Mouse (Mus musculus) adrenal gland (tissue): ENCODE data around the gene Ormdl3.

Experiments
- intact Hi-C: fragments of 180-260 bp; cut with DNase I; formaldehyde crosslinking; loops from one replicate; pipeline ENCODE4 v1.15.1; 2025

Ormdl3 gene

GRCm38 (mm10) chr11:98555124-98555700, 32.0 kb downstream of the Ormdl3 start:
- intact Hi-C loops, result loop anchor here (2.0 kb wide), 1 partner anchor 42 kb away; no protein-coding TSS in a partner anchor

GRCm38 (mm10) chr11:98553966-98554365, 33.2 kb downstream of the Ormdl3 start:
- intact Hi-C loops, result loop anchor here (2.0 kb wide), 1 partner anchor 43 kb away; no protein-coding TSS in a partner anchor

DNA sequence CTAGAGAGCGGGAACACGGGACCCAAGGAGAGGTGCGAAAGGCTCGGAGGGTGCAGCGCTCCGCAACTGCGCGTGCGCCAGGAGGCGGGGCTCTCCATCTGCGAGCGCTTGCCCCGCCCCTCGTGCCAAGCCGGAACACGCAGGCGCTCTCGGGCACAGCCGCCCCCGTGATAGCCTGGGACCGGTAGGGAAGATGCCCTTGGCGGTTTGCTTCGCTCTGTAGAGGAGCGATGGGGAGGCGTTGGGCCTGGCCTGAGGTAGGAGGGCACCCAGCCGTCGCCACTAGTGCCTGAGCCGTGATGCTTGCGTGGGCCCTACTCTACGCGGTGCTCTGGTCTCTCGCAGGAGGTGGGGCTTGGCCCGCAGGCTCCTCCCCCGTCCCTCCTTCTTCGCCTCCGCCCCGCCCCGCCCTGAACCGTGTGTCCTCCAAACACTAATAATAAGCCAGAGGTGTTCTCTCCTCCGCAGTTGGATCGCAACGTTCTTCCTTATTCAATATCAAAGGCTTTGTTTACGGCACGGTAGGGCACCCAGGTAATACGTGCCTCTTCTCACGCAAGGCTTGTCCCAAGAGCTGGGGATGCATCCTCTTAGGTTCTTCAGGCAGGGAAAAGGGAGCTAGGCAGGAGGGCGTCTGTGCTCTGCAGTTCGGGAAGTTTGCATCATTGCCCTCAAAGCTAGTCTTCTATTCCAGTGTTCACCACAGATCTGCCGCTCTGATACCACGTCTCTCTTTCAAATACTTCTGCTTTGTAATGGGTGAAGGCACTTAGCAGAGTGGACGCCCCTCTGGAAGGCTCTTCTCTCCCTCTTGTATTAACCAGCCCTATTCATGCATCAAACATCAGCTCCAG, 36.0 kb downstream of the Ormdl3 start, which contains the start of gene Zpbp2:
Gene Zpbp2 (plus strand): TSS at position 123 of the 854 bp plus-strand sequence.
- intact Hi-C loops, result no loop called here

GRCm38 (mm10) chr11:98550311-98550974, 36.7 kb downstream of the Ormdl3 start:
- intact Hi-C loops, result no loop called here

DNA sequence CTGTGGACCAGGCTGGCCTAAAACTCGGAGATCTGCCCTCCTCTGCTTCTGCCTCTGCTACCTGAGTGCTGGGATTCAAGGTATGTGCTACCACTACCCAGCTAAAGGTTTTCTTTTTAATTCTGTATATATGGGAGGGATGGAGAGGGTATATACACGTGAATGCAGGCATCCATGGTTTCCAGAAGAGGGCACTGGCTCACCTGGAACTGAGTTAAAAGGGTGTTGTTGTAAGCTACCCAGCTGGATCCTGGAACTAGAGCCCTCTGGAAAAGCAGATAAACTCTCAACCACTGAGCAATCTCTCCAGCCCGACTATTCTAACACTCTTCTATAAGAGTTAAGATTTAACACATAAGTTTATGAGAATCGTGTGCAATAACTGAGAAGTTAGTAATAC, 37.8 kb downstream of the Ormdl3 start:
- intact Hi-C loops, result no loop called here

- intact Hi-C loops, result no loop called here
Measured at GRCm38 (mm10) chr11:98547308-98547693, 39.9 kb downstream of the Ormdl3 start.

DNA sequence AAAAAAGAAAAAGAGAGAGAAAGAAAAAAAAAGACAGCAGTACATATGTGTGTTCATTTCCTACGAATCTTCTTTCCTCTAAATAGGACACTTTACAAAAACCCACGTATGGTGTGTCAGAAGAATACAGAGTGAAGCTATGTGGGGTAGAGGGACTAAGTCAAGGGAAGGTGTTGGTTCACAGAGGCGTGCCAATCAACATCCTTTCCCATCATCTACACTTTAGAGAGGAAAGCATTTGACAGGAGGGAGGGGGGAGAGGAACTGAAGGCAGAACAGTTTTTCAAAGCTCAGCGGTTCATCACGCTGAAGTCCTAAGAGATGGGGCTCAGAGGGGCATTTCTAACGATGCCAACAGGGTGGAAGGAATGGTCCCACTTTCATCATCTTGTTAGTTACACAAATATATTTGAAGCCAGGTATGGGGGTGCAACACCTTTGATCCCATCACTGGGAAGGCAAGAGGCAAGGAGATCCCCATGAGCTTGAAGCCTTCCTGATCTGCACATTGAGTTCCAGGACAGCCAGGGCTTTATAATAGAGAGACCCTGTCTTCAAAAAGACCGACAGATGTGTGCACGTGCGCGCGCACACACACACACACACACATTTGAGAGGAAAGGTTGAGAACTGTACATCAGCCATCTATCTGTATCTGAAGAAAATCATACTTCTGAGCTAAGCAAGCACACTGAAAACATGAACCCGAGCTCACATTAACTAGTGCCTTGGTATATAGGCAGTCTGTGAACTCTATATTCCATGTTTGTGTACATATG, 40.5 kb downstream of the Ormdl3 start:
- intact Hi-C loops, result no loop called here

DNA sequence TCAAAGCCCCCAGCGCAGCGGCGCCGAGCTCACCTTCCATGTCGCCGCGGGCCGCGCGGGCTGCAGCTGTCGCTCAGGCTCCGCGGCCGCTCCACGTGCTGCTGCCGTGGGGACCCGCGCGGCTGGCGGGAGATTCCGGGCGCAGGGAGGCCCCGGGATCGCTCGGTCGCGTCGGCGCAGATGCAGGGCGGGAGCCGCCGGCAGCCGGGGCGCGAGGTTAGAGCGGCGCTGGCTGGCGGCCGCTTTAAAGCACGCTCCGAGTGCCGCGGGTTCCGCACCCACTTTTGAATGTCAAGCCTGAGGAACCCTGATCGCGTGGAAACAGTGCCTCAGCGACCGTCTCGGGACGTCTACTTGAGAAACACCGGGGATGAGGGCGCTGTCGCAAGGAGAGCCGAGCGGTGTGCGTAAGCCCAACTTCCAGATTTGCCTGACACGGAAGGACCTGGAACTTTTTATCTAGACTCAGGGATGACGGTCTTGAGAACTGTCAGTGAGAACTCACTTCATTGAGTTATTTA, 41.4 kb downstream of the Ormdl3 start, which contains the start of gene Ikzf3:
Gene Ikzf3 (minus strand): TSS at position 321 of the 521 bp plus-strand sequence.
- intact Hi-C loops, result no loop called here

DNA sequence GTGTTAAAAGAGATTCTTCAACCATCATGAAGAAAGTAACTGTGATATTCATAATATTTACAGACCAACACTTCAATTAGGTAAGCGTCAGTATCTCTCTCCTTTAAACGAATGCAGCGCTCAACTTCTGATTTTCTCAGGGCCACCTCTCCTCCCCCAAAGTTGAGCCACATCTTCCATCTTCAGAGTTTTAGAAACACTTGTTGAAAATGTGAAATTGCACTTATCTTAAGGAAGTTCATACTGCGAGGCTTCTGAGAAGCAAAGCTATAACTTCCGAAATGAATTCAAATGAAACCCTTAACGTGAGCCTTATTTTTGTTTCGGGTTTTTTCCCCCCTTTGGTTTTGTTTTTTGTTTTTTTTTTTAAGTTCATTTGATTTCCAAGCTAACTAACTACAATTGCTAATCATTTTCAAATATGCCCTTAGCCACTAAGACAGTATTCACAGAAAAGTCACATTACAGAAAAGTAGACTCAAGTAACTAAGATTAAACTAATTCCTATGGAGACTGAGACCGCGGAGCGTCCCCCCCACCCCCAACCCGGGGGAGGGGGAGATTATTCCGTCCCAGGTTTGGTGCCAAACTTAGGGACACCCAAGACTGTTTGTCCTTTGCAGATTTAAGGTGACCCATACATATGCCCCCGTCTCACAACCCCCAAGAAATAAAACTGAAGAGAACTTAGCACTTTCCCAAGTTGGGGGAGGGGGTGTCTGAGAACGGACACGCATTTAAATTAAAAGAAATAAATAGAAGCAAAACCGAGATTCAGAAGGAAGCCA, 42.1 kb downstream of the Ormdl3 start:
- intact Hi-C loops, result no loop called here

DNA sequence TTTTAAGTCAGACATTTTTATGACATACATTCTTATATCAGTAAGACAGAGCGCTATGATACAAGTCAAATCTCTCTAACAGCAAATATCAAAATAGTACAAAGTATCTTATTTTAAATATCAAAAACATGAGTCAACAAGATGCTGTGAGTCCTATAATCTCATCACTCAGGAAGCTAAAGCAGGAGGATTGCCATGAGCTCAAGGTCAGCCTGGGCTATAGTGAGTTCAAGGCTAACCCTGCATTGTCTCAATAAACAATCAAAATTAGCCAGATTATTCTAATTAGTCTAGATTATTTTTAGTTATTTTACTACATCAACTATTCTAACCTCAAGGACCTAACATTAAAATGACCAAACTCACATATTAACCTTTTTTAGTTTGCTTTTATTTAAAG, 43.8 kb downstream of the Ormdl3 start:
- intact Hi-C loops, result no loop called here

GRCm38 (mm10) chr11:98542553-98542952, 44.6 kb downstream of the Ormdl3 start:
- intact Hi-C loops, result no loop called here

DNA sequence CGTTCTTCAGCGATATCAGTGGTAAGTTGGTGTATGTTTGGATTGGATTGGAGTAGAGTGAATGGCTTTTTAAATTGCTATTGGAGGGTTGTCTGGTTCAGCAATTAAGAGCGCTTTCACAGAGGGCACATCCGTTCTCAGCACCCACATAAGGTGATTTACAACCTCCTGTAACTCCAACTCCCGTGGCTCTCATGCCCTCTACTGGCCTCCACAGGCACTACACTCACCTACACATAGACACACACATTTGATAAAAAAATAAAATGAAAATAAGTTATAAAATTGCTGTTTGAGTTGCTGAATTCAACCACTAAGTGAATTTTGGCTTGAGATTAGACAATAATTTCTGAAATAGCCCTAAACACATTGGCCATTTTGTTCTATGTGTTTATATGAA, 46.8 kb downstream of the Ormdl3 start:
- intact Hi-C loops, result no loop called here

DNA sequence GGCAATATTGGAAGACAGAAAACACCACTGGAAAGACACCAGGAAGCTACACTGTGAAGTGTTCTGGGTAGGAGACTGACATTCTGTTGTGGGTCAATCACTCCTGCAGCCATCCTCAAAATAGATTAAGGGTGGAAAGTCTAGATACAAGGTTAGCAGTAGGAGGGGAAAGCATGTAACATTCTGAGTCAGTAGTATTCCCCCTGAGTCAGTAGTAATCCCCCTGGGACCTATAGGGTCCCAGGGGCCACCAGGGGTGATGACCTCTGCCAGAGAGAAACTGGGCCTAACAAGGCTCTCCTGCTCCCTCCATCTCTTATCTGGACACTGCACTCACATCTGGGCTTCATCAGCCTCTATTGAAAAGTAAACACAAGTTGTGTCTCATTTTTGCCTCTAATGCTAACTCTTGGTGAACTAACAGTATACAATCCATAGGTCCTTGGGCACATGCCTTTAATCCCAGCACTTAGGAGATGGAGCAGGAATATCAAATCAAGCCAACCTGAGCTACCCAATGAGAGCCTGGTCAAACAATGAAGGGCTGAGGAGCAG, 49.6 kb downstream of the Ormdl3 start:
- intact Hi-C loops, result no loop called here
